Mouse (Mus musculus) ES-E14 (cell line): ENCODE results near the gene Taf11.

Source experiments
- CHD2 ChIP-seq: IDR thresholded peaks from 2 replicates; pipeline ENCODE4 v1.6.1; 2014; ENCODE audit warnings: mild to moderate bottlenecking, low read depth, low read length, inconsistent platforms
- HCFC1 ChIP-seq: IDR thresholded peaks from 2 replicates; pipeline ENCODE4 v1.6.1; 2012; ENCODE audit warnings: low read length, inconsistent platforms, borderline replicate concordance; ENCODE audit not compliant: insufficient read depth
- MAFK ChIP-seq: IDR thresholded peaks from 2 replicates; pipeline ENCODE4 v1.6.1; 2014; ENCODE audit warnings: mild to moderate bottlenecking, low read depth, low read length, inconsistent platforms; ENCODE audit not compliant: insufficient read depth
- ZC3H11A ChIP-seq: IDR thresholded peaks from 2 replicates; pipeline ENCODE4 v1.6.1; 2012; ENCODE audit warnings: low read depth, mild to moderate bottlenecking, inconsistent platforms, low read length, borderline replicate concordance
- ZNF384 ChIP-seq: IDR thresholded peaks from 2 replicates; pipeline ENCODE4 v1.6.1; 2012; ENCODE audit warnings: low read depth, low read length, inconsistent platforms

DNA sequence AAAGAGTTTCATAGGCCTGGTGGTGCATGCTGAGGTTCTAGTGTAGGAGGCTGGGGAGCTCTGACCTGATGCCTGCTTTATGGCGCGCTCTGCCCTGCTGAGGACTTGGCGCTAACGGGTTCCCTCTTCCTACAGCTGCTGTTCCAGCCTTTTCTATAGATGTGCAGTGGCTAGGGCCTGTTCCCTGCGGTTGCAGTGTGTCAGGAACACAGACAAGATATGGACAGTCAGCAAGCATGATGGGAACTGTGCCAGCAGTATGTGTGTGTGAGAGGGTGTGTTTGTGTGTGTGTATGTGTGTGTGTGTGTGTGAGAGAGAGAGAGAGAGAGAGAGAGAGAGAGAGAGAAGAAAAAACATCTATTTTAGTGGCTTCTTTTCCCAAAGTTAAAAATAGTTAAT, 29.4 kb upstream of the Taf11 start:
- no peak for TF ChIP-seq MAFK
- no peak for TF ChIP-seq ZNF384
- no peak for TF ChIP-seq HCFC1
- no peak for TF ChIP-seq CHD2
- no peak for TF ChIP-seq ZC3H11A
